Mouse (Mus musculus) 3134 (cell line): ENCODE data around the gene Kalrn.

Experiments
- DNase-seq: peaks from one replicate; pipeline ENCODE4 v3.0.0-alpha.2; 2011; ENCODE audit warnings: low spot score; ENCODE audit not compliant: insufficient read length; ENCODE audit errors: extremely low read depth

Kalrn gene

GRCm38 (mm10) chr16:33928788-33929462 lies 644.4 kb downstream of the Kalrn start:
- DNase-seq, result no peak

DNA sequence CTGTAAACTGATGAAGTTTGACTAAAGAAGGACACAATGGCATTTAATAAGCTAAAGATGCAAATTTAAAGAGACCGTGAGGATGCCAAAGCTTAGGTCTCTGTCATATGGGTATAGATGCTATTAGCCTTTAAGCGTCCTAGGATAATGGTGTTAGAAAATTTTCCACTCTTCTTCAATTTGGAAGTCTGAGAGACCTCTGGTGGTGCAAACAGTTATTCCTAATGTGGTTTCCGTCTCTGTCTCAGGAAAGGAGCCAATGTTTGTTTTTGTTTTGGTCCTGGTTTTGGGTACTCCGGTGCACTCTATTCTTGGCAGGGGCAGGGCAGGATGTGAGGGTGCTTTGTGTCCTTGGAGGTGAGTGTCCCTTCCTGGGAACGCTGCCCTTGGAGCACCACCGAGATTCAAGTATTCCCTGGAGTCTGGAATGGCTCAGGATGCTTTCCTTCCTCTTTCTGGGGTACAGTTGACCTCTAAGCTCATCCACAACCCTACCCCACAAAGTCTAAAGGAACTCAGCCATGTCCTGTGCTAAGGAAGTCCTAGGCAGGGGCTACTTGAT lies 646.0 kb downstream of the Kalrn start:
- DNase-seq, result no peak

DNA sequence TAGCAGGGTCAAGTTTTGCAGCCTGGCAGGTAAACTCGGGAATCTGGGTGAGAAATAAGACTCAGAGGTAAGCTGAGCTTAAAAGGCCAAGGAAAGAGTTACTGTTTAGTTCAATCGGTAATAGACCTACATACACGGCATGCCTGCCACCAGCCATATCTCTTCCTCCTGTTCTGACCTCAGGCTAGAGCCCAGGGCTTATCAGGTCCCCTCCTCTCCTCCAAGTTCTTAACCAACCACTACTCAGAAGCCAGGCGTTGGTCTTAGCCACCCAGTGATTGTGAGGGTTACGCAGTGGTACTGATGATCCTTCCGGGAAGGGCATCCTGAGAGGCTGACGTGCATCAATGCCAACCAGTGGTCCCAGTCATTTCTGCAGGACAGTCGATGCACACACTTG lies 649.6 kb downstream of the Kalrn start:
- no peak for DNase-seq

DNA sequence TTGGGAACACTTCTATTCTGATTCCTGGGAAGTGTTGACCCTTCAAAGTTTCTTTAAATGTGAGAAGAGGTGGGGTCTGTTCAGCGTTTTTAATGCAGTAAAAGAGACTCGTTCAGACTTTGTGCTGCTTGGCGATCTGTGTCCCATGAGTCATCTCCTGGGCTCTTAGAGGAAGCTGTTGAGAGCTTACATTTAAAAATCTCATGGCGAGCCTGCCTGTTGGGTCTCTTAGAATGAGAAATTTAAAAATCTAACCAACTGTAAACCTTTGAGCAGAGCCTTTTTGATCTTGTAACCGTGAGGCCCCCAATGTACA lies 650.4 kb downstream of the Kalrn start:
- peak; percentile 43 for DNase-seq

- peak; percentile 80 for DNase-seq
These were observed 651.0 kb downstream of the Kalrn start for GRCm38 (mm10) chr16:33922111-33923000.

- DNase-seq, result no peak
These were observed 651.8 kb downstream of the Kalrn start for GRCm38 (mm10) chr16:33921514-33921913.
